Mouse (Mus musculus): ENCODE measurements at regions not wholly inside any gene's neighbourhood (a gene's known extent, or its start where the extent isn't known, plus 50 kb on each side); places are given as distances from the start of the nearest gene placed in this dataset.

GRCm38 (mm10) chr1:184172986-184173385 lies 138.9 kb upstream of the 1700056E22Rik start:
- TF ChIP-seq CTCF (IDR thresholded peaks at IDR 0.05; ENCODE audit: borderline replicate concordance, insufficient read depth, low read length) (no peak), POLR2A (IDR thresholded peaks at IDR 0.05; ENCODE audit: low read depth, low read length) (no peak)
